Mouse (Mus musculus) gastrocnemius, postnatal 14 days (tissue): ENCODE results near the gene Ankrd13a. TPM values are rescaled to one million over a fixed set of nuclear protein-coding genes. Genes with fewer than 3 reads are reported as not detected.

Source experiments
- microRNA-seq, 2 experiments: library from miRNA; unstranded; fragments of <30 nt; microRNA quantifications; one replicate each; pipeline ENCODE4 v1.2.0; 2021
- total RNA-seq, 2 experiments: library from RNA; stranded (reverse); gene quantifications; 2 replicates each; pipeline ENCODE4 v1.2.3; 2021

Gene Ankrd13a
- total RNA-seq, 2 experiments from 2014 or later: 29.9 to 30.1 TPM

Small RNA genes within 50 kb of the gene (microRNA-seq; reads per million reads assigned to microRNA genes)
- 5.7 to 18.5 reads per million in 2 experiments for gene Mir6240

Other genes starting within 250 kb of the Ankrd13a start
- under 1 TPM; 0.49 to 0.96 TPM for gene Fam222a, start 206.7 kb upstream of the Ankrd13a start, total RNA-seq
- 1 to 10 TPM; 1.6 to 1.8 TPM for gene Trpv4, start 116.3 kb upstream of the Ankrd13a start, total RNA-seq
- 10 to 100 TPM; 10.8 to 13.5 TPM for gene Gltp, start 83.7 kb upstream of the Ankrd13a start, total RNA-seq
- 1 to 10 TPM; 3.4 to 3.5 TPM for gene Tchp, start 66.9 kb upstream of the Ankrd13a start, total RNA-seq
- gene Git2, start 840 bp downstream of the Ankrd13a start, total RNA-seq: 10 to 100 TPM; 19.8 to 25.8 TPM
- 10 to 100 TPM in 1 of 2 experiments, 1 to 10 TPM in 1; 9.4 to 10.5 TPM for gene 1500011B03Rik, start 48.8 kb downstream of the Ankrd13a start, total RNA-seq
- gene 4930519G04Rik, start 79.0 kb downstream of the Ankrd13a start, total RNA-seq: not detected
- gene Gm9936, start 84.0 kb downstream of the Ankrd13a start, total RNA-seq: not detected
- gene Oasl2, start 122.3 kb downstream of the Ankrd13a start, total RNA-seq: under 1 TPM; 0.38 to 0.88 TPM
- gene Oasl1, start 148.6 kb downstream of the Ankrd13a start, total RNA-seq: not detected
- 10 to 100 TPM; 26.3 to 30.7 TPM for gene 2210016L21Rik, start 167.5 kb downstream of the Ankrd13a start, total RNA-seq
- gene Hnf1a, start 196.4 kb downstream of the Ankrd13a start, total RNA-seq: not detected
- gene Sppl3, start 236.5 kb downstream of the Ankrd13a start, total RNA-seq: 10 to 100 TPM; 24.5 to 28.6 TPM